Mouse (Mus musculus): ENCODE data around the gene S100a3.

- TF ChIP-seq CTCF (IDR thresholded peaks at IDR 0.05; ENCODE audit: low read depth, low read length) (no peak), POLR2A (IDR thresholded peaks at IDR 0.05; ENCODE audit: insufficient read depth, low read length) (no peak)
Measured at GRCm38 (mm10) chr3:90535446-90535845, 24.9 kb upstream of the S100a3 start.

Measured in ES-Bruce4 (cell line).